Mouse (Mus musculus) forelimb bud, embryonic 11.5 days (tissue): ENCODE data around the gene Adarb2.

Experiments used
- DNase-seq: peaks from one replicate; pipeline ENCODE4 v3.0.0-alpha.2; 2012; ENCODE audit warnings: low read depth, low spot score

Adarb2 gene

DNA sequence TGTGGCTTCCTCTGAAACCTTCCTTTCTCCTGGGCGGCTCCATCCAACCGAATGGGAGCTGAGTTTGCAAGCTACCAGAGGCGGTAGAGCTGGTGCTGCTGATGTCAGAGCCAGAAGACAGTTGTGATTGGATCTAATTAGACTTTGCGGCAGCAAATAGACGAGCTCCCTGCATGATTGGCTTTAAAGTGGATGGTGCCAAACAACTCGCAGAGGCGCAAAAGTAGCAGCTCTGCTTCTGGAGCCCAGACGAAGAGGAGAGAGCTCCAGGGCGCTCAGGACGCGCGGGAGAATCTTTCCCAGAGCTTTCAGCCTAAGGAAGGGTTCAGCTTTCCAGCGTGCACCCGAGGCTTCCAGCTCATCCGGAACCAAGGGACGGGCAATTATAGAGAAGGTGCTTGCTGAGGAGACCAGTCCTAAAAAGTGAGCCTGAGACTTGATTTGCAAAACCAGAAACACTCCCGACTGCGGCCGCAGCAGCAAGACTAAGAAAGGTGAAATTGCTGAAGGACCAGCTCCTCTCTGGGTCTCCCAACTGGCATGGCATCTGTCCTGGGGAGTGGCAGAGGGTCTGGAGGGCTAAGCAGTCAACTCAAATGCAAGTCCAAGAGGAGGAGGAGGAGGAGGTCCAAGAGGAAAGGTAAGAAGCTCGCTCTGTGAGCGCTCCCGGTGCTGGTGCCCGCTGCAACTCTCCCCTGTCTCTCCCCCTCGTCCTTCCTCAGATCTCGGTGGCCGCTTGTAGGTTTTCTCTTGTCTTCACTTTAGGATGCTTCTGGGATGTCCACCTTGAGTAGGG, at the start of gene Adarb2:
Adarb2 (plus strand) TSS at position 186 of the 796 bp plus-strand sequence.
- peak; percentile 50 for DNase-seq

DNA sequence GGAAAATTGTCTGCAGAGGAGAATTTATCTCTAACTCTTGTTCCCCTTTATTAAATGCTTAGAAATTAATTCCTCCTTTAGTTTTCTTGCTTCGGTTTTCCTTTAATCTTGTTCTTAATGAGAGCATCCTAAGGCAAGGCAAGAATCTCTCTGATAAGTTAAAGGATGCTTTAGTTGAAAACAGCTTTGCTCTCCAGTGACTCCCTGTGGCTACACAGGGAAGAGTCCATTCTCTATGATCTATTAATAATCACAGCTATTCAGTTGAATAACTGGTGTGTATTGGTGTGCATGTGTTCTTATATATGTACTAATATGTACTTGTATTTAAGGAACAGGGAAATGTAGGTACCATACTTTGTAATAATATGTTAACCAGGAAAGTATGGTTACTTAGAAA, 28.9 kb upstream of the Adarb2 start:
- DNase-seq = no peak

DNA sequence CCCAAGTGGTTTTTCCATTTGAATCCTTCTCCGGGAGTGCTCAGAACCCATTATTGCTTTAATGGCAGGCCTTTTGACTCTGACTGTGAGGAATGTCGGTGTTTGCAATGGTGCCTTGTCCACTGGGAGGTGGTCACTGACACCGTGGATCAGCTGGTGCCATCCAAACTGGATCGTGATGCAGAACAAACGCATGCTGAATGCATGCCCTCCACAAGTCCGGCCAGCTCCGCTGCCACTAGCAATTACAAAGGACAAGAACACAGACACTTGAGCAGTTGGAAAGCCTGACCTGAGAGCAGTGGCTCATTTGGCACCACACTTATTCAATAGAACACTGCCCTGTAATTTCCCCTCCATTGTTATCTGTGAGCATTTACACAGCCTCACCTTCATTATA, 10.7 kb upstream of the Adarb2 start:
- DNase-seq = no peak

DNA sequence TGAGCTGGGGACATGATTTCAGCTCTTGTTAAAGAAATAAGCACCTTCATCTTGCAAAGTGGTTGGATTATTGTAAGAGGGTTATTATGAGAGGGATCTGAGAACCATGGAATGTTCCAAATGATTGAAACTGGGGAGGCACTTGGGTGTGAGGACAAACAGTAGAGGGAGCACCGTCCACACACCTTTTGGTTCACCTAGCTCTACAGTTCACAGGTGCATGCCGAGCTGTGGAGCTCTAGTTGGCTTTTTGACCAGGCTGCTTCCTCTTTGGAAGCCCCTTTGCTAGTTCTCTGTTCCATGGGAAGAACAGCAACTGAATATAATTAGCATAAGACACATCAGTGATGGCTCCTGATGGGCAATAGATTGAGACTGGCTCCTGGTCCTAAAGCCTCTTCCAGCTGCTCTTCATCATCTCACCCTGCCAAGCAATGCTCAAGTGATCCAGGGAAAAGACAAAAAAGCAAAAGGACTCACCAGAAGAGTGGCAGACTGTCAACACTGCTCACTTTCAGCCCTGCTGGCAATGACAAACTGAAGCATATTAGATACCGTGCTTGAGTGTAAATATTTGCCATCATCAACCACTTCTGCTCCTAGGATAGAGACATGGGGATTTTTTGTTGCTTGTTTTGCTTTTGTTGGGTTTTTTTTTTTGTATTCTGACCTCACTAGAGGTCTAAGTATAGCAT, 3.3 kb upstream of the Adarb2 start:
- DNase-seq = no peak

DNA sequence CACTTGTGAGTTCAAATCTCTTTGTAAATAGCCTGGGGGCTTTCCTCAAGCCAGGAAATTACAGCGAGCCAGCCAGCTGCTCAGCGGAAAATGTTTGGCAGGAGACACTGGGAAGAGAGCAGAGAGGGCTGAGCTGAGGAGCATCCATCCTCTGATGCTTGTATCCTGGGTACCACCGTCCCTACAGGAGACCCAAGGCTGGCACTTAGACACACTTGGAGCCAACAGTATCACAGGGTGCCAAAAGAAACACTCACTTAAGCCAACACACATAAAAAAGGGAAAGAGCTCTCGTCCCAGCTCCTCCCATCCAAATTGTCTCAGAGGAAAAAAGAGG, 779 bp downstream of the Adarb2 start:
- DNase-seq = no peak

DNA sequence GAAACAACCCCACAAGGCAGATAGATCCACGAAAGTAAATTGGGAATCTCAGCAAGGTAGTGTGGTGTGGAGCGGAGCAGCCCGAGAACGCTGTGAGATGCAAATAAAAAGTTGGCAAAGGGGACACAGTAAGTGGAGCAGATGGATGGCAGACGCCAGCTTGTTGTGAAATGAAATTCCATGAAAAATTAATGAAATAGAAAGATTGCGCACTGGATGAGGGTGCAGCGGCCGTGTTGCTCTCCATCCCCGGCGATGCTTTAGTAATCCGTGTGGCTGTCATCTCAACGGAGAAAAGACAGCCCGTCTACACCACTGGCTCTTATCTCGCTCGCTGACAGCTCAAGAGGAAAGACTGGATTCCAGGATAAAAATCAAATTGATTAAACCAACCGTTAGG, 4.7 kb downstream of the Adarb2 start:
- DNase-seq = no peak

DNA sequence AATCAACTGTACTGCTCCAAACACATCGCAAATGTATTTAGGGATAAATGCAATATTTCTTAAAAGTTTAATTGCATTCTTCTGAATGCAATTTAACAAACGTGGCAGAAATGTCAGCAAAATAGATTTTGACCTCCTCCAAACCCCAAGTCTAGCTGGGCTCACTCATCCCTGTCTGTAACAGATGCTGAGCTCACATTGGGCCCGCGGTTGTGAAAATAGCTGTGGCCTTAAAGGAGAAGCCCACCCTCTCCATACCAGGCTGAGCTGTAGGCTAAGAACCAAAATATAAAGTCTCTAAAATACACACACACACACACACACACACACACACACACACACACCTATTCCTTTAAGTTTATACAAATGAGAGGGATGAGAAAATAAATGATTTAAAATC, 8.1 kb downstream of the Adarb2 start:
- DNase-seq = no peak

DNA sequence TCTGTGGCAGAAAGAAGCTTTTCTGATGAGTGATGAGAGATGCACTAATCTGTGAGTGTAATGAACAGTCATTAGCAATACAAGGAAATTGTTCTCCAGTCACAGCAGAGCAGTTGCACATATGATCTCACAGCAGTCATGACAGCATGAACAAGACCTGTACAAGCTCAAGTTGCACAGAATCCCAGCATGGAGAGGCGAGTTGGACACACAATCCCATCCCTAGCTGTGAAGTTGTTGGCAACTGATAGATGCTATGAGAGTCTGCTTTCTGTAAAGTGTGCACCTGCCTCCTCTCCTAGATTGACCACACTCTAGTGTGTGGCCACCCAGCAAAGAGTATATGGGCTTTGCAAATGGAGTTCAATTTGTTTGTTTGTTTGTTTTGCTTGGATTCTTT, 36.2 kb downstream of the Adarb2 start:
- no peak for DNase-seq

DNA sequence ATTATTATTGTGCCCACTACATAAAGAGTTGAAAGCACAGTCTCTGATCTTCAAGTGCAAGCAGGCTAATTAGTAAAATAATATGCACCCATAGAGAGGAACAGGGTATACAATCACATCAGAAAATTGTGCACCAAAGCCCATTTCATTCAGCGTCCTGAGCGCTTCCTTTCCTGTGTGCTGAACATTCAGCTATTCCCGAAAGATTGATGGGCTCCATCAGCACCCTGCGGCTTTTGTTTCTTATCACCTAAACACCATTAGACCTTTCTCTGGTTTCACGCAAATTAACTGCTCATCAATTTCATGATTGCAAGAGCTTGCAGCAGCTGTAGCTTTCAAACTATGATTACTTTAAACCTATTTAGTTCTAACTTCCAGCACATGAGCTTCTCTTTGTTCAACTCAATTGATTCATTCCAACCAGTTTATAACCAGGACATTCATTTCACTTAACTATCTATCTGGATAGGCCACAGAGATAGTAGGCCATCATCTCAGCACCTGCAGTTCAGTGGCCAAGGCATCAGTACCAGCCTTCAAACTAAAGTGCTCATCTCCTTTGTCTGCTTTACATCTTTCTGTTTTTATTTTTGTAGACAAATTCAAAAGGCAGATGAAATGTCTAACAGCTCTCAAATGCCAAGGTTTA, 45.5 kb downstream of the Adarb2 start:
- no peak for DNase-seq

DNA sequence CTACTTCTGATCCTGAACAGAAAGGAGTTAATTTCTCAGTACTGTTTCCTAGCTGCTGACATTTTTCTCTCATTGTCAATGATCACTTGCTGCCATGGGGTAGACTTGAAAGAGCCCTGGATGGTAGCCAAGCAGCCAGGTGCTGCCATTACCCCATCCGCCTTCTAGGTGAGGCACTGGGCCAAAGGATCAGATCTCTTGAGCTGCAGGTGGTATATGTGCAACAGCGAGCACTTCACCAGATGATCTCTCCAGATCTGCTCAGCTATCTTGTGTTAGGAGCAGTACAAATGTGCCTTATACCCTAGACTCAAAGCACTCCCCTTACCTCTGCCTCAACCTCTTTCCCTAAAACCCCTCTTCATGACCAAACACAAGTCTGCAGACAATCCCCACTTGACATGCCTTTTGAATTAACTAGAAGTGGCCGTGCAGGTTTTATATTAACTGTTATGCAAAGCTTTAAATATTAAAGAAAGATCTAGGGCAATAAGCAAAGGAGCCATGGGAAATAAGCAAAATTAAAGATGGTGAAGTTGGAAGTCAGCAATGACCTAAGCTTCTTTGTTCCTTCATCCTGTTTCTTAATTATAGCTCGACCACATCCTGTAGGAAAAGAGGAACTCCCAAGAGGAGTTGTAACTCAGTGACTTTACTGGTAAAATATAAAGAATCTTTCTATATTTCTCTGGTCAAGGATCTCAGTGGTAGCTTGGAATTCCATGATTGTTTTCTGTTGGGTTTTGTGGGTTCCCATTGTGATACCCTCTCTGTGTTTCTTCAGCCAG, 69.7 kb downstream of the Adarb2 start:
- DNase-seq = no peak

DNA sequence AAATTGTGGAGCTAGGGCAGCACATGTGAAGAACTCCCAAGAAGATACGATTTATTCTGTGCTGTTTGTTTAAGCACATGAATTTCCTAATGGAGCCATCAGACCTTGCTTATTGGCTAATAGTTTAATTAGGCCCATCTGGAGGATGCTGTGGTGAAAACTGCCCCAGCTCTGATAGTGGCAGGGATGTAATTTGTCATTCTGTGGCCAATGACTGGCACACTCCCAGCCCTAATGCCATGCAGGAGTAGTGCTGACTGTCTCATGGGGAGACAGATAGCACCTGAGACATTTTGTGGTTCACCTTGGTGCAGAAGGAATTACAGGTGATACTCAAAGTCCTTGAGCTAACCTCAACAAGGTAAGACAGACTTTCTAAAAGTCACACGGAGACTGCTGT, 80.5 kb downstream of the Adarb2 start:
- DNase-seq = no peak

DNA sequence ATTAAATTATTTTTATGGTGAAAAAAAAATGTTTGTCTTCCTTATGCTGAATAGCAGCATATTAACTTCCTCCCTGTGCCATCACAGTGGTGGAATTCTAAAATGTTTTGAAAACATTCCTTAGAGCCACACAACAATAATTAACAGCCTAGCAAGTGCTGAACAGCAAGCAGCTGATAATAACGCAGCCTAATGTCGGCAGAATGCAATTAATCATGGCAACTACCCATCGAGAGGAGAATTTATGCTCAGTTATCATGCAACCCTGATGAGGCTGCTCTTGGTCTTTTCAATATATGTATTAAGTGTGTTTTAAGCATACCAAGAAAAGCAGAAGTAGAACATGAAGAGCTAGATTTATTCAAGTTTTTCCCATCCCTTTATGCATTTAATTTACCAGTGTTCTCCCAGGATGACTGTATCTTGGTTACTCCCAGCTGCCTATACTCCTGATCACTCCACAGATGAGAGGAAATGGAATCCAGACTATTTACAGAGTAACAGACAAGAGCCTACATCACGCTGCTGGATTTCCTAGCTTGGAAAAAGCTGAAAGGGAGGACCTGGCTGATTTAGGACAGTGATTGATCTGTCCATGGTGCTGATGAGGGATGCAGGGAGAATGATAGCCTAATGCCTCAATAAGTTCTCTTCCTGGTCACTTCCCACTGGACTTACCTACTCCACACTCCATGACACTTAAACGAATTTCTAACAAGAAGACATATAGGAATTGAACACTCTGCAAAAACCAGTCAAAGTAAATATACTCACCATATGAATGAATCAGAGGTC, 113.9 kb downstream of the Adarb2 start:
- peak; percentile 32 for DNase-seq

DNA sequence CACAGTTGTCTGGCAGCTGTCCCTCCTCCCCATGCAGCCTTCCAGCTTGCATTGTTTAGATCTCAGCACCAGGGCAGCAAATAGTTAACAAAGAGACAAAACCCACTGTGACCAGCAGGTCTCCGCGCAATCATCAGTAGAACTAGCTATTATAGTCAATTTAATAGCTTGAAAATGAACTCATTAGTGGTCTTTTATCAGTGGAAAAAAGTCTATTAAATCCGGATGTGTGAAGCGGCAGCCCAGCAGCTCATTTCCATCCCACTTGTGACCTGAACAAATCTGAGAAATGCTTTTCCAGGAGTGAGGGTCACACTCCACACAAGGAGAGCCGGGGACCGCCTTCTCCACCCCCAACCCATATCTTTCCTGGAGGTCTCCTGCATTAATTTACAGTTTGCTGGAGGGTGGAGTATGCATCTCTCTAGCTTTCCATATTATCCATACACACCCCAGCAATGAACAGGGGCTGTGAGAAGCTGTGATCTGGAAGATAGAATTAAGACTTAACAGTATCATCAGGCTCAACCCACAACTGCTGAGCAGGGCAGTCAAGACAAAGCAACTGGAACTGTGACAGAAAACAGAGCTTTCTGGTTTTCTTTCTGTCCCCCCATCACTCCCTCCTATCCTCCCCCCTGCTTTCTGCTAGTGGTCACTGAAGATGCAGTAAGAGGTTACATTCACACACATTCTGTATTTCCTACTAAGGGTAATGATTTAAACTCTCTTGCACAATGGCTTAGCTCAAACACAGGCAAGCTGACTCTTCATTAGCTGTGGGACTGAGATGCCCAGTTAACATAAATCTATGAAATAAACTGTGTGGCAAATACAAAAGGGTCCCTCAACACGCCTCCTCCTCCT, 131.2 kb downstream of the Adarb2 start:
- DNase-seq = peak; percentile 17

DNA sequence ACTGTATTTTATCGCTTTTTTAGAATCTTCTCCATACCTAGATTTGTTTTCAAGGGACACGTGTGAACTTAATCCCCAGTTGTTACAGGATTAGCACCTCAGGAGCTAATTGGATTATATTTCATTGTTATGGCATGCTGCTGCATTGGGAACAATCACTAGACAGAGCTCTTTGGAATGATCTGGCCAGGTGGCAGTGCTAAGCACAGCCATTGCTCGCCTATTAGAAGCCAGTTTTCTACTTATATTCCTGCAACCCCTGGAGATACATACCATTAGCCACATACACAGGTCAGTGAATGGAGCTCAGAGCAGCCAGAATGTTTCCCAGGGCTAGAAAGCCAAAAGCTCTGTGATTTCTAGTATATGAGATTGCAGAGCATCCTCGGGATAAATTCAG, 131.9 kb downstream of the Adarb2 start:
- peak; percentile 13 for DNase-seq

DNA sequence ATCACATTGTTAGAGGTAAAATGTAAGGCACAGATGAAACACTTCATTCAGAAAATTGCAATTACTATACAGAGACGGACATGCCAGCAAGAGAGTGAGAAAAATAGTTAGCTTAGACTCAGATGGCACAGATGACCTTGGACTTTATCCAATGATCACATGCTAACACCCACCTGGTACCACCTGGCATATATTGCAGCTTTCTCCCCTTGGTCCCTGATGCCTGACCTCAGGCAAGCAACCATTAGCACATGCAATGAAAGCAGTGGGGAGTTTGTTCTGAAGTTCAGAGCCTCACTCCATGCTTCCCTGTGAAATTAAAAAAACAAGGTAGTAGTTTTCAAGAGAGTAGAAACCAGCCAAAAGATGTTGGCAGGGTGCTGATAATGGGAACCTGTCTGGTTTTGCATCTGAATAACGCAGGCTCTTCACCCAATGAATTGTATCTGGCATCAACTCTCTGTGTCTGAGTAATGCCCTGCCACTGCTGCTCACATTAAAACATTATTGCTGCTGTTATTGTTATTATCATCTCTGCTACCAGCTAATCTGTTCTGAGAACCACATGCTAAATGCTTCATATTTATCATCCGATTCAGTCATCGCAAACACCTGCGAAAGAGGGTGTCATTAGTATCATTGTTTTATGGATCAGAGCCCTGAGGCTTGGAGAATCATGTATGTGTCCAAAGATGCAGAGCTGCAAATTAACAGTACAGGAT, 138.6 kb downstream of the Adarb2 start:
- no peak for DNase-seq

DNA sequence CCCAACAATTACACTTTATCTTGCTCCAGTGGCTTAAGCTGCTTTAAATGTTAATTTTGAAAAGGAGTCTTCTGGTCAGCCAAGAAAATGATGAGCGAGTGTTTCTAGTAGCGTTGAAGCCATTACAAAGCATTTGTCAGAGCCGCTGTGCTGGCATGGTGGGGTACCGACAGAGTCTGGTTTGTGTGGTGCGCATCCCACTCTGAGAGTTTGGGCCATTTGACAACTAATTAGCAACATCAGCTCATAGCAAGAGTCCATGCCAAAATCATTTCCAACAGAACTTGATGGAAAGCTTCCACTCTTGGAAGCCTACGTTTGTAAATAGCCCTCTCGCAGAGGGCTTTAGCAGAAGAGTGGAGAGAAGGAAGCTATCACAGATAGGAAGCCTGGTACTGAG, 144.5 kb downstream of the Adarb2 start:
- DNase-seq = no peak

DNA sequence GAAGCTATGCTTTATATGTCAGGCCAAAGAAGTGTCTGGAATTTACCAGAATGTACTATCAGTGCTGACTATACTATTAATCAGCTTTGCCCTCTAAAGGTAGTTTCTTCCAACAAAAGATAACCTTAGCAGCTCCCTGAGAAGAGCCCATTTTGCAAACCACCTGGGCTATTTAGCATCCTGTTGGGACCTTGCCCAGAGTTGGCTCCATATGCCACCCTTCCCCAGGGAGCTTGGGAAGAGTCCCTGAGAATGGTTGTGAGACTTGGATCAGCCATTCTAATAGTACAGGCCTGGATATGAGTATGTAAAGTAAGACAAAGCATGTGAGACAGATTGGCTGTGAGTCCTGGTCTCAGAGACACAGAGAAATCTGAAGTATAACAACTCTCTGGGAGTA, 149.7 kb downstream of the Adarb2 start:
- DNase-seq = no peak

DNA sequence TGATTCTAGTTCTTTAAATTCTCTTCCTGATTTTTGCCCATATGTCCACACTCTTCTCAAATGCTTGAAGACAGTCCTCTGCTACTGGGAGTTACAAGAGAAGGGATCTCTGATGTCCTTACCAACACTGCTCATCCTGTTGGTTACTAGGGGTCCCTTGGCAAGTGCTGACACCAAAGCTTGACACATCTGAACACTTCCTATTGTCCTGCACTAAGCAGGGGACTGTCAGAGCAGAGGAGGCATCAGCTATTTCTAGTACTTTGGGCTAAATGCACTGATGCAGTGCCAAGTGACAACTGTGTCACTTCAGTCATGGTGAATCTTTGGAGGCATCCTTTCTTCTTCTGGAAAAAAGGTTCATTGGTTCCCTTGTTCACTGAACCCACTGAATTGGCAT, 150.3 kb downstream of the Adarb2 start:
- DNase-seq = no peak

DNA sequence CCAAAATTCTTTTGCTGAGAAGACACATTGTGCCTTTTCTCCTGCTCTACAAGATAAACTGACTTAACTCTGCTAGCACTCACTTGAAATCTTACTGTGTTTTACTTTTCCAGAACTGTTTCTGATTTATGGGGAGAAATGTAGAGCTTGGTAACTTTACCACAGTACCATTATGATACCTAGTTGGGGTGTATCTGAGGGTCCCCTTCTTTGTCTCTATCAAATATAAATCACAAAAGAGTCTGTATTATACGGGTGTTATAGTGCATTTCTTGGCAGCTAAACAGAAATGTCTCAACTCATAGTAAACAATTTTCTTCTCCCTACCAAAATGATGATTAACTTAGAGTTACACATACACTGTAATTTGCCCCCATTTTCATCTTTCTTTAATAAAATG, 162.9 kb downstream of the Adarb2 start:
- no peak for DNase-seq

DNA sequence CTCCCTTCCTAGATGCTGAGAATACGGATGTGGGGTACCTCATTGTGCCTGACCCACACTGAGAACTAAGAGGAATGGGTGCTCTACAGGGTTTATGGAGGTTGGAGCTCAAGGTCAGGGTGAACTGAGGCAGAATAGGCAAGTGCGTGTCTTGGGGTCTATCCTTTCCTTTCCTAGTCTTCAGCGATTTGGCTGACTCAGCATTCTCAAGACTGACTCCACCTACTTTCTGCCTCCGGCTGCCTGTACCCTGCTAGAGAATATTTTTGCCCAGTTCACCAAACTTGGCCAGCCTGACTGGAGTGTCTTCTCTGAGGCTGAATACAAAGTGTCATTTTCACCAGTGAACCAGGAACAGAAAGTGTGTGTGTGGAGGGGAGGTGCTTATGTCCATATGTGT, 163.4 kb downstream of the Adarb2 start:
- no peak for DNase-seq
